Mouse (Mus musculus): ENCODE data around the gene Zfp93.

DNA sequence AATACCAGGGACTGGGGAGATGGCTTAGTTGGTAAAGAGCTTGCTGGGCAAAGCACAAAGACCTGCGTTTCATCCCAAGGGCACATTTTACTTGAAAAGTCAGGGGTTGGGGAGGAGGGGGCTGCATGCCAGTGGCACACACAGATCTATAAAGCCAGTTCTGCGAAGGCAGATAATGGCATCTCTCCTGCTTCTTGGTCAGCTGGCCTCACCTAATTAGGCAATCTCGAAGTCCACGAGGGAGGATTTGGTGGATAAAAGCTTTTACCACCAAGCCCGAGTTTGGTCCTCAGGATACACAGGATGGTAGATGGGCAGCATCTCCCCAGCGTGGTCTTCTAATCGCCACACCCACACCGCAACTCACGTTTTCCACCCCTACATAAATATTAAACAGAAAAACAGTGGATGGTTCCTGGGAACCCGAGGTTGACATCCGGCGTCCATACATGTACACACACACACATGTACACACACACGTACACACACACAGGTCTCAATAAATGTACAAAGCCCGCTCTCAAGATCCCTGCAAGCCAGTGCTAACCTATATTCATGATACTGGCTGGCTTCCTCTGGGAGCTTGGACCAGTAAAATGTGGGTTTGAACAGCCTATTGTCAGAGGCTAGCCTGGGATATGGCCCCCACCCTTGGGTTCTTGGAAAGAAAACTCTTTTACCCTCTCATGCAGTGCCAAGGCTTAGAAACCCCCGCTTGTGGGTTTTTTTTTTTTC is 27.3 kb downstream of the Zfp93 start:
- TF ChIP-seq MAX (IDR thresholded peaks at IDR 0.05) = no peak
- no peak for TF ChIP-seq CTCF (IDR thresholded peaks at IDR 0.05; ENCODE audit: control insufficient read depth, insufficient read depth, insufficient read length)
- no peak for TF ChIP-seq USF1 (IDR thresholded peaks at IDR 0.05; ENCODE audit: low read depth)
- TF ChIP-seq MYOG (IDR thresholded peaks at IDR 0.05; ENCODE audit: control insufficient read depth, extremely low read depth, insufficient read length) = no peak
- TF ChIP-seq MYOD1 (IDR thresholded peaks at IDR 0.05; ENCODE audit: control insufficient read depth, insufficient read length, low read depth) = no peak
- no peak for TF ChIP-seq CEBPB (IDR thresholded peaks at IDR 0.05; ENCODE audit: low read depth)

All from C2C12 (cell line).